Mouse (Mus musculus): ENCODE results near the gene Ankrd63. TPM values are rescaled to one million over a fixed set of nuclear protein-coding genes. Genes with fewer than 3 reads are reported as not detected.
"Not testable (repeated sequence)": the region's sequence is repeated elsewhere in the genome, so short reads cannot be mapped to it uniquely, and the experiment has no call there.

Gene Ankrd63
- polyA plus RNA-seq, 1 experiment = not detected

DNA sequence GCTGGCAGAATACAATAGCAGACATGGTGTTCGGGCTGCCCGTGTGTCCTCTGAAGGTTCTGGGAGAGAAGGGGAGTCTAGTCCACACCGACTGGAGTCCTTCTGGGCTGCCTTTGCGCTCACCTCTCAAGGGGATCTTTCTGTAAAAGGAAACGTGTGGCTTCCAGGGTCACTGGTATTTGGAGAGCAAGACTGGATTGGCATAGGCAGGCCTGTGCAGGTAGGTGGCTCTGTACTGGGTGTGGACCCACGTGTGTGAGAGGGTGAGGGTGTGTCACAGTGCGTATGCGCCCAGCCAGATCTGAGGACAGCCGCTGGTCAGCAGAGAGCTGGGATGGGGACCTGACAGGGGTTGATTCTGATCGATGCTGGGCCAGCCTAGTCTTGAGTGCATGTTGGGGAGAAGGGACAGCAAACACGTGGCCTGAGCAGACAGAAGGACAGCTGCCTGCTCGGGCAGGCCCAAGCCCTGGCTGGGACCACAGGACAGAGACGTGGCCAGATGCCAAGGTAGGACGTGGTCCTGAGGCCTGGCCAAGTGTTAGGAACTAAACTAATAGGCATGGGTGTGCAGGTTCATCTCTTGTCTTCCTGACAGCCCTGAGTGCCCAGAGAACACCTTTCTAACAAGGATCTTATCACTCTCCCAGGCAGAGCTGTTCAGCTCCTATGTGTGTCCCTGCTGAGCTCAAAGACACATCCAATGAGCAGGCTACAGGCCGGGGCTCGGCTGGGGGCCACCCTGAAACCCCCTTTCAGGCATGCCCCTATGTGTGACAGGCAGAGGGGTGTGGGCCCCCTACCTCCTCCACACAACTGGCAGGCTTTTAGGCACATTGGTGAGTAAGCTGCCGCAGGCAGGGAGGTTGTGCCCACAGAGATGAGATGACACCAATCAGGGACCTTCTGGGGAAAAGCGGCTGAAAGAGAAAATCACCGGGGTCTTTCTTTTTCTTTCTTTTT lies 39.7 kb downstream of the Ankrd63 start:
- peaks cover 6% of the 10 kb centered on the region for H3K4me1 ChIP-seq (ENCODE audit: control insufficient read depth, insufficient read depth, low read length)
- no peak overlapping the region for H3K27ac ChIP-seq (ENCODE audit: insufficient read depth, low read depth, low read length)

DNA sequence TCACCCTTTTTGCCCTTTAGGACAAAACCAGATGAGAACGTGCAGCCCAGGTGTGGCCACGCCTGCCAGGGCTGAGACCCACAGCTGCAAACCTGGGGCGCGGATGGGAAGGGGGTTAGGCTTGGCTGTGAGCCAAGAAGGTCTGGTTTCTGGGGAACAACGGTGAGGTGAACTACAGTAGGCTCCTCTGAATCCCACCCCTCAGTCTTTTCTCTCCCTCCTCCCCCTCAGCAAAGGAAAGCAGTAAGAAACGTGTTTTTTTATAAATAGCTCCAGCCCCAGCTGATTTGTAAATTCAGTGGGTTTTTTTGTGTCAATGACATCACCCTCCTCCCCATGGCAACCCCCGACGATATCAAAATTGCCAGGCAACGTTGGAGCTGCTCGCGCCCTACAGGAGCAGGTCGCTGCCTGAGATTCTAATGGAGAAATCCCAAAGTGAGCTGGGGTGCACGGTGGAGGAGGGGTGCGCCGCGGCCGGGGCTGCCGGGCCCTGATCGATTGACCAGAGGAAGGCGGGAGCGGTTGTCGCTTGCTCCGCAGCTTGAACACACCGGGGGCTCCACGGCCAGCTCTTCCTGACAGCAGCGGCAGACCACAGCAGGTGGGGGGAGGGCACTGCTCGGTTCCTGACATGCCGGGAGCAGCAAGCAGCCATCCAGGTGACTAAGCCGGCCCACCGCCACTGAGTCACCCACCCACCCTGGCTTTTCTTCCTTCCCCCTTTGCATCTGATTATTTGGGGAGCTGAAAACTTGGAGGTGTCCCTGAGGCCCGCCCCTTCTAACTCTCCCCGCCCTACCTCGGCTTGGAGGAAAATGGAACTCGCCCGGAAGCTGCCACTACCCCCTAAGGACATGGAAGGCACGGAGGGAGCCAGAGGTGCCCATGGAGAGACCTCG lies 40.6 kb downstream of the Ankrd63 start, which contains the start of gene Pak6:
Gene Pak6, plus strand, starts transcription at position 402 of the 902 bp plus-strand sequence.
- H3K27ac ChIP-seq (ENCODE audit: insufficient read depth, low read depth, low read length) = no peak within 1 kb of the TSS
- TF ChIP-seq CTCF (IDR thresholded peaks at IDR 0.05; ENCODE audit: low read depth, low read length) = no peak
- TF ChIP-seq POLR2A (IDR thresholded peaks at IDR 0.05; ENCODE audit: borderline replicate concordance, low read depth, low read length) = no peak
- peaks cover 10% of the 10 kb centered on the region for H3K4me1 ChIP-seq (ENCODE audit: control insufficient read depth, insufficient read depth, low read length)
- H3K4me3 ChIP-seq (ENCODE audit: insufficient read depth, low read length) = peak within 1 kb of the TSS; percentile 44

More for the DNA sequence above, 39.7 kb downstream of the Ankrd63 start:
- TF ChIP-seq CTCF (IDR thresholded peaks at IDR 0.05; ENCODE audit: low read depth, low read length) (no peak), POLR2A (IDR thresholded peaks at IDR 0.05; ENCODE audit: borderline replicate concordance, low read depth, low read length) (no peak)
- H3K4me3 ChIP-seq (ENCODE audit: insufficient read depth, low read length) = peak overlapping the region; percentile 44; the same call in 1 of the 2 replicates

DNA sequence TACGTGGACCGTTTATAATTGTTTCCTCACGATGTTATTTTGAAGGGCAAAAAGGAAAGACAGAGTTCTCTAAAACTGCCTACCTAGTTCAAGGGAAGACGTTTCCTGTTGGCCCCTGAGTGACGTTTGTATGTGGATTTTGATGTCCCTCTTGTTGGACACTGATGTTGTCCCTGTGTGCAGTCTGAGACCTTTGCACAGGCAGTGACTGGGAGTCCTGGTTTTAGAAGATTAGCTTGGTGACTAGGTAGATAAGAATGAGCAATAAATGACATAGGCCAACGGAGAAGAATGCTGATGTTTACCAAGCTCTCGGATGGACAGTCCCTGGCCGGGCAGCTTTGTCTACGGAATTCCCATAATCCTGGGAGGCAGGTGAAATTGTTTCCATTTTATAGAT lies 41.9 kb downstream of the Ankrd63 start:
- no peak overlapping the region for H3K27ac ChIP-seq (ENCODE audit: insufficient read depth, low read depth, low read length)
- peaks cover 10% of the 10 kb centered on the region for H3K4me1 ChIP-seq (ENCODE audit: control insufficient read depth, insufficient read depth, low read length)
- H3K4me3 ChIP-seq (ENCODE audit: insufficient read depth, low read length) = no peak overlapping the region
- TF ChIP-seq POLR2A (IDR thresholded peaks at IDR 0.05; ENCODE audit: borderline replicate concordance, low read depth, low read length) = no peak
- TF ChIP-seq CTCF (IDR thresholded peaks at IDR 0.05; ENCODE audit: low read depth, low read length) = no peak

DNA sequence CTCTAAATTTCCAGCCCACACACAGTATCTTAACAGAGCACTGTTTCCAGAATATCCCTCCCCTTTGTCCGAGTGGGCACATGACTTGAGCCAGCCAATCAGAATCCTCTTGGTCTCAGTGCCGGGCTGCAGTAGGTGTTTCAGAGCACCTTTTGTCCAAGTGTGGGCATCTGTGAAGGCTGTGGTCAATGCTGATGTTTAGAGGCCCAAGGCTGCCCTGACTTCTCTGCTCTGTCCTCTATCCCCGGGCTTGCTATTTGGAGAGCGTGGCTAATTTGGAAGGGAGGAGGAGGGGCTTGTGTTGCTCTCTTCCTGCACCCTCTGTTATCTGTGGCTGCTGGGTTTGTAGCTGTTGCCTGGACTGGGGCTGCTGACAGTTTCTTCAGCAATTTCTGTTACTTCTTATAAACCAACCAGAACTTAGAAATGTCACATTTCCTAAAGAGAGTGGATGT lies 43.7 kb downstream of the Ankrd63 start:
- H3K27ac ChIP-seq (ENCODE audit: insufficient read depth, low read depth, low read length) = no peak overlapping the region
- TF ChIP-seq POLR2A (IDR thresholded peaks at IDR 0.05; ENCODE audit: borderline replicate concordance, low read depth, low read length) (no peak), CTCF (IDR thresholded peaks at IDR 0.05; ENCODE audit: low read depth, low read length) (no peak)
- peaks cover 10% of the 10 kb centered on the region for H3K4me1 ChIP-seq (ENCODE audit: control insufficient read depth, insufficient read depth, low read length)
- peak overlapping the region; percentile 49 for H3K4me3 ChIP-seq (ENCODE audit: insufficient read depth, low read length)

- no peak for TF ChIP-seq POLR2A (IDR thresholded peaks at IDR 0.05; ENCODE audit: borderline replicate concordance, low read depth, low read length)
- TF ChIP-seq CTCF (IDR thresholded peaks at IDR 0.05; ENCODE audit: low read depth, low read length) = no peak
- Histone ChIP-seq H3K4me3 (ENCODE audit: insufficient read depth, low read length) (no peak overlapping the region), H3K4me1 (ENCODE audit: control insufficient read depth, insufficient read depth, low read length) (peaks cover 10% of the 10 kb centered on the region), H3K27ac (ENCODE audit: insufficient read depth, low read depth, low read length) (no peak overlapping the region)
Observed at GRCm38 (mm10) chr2:118659493-118659892, 44.3 kb downstream of the Ankrd63 start.

GRCm38 (mm10) chr2:118659077-118659476 lies 44.7 kb downstream of the Ankrd63 start:
- peaks cover 14% of the 10 kb centered on the region for H3K4me1 ChIP-seq (ENCODE audit: control insufficient read depth, insufficient read depth, low read length)

GRCm38 (mm10) chr2:118658457-118658856 lies 45.3 kb downstream of the Ankrd63 start:
- Histone ChIP-seq H3K4me1 (ENCODE audit: control insufficient read depth, insufficient read depth, low read length) (peaks cover 16% of the 10 kb centered on the region), H3K27ac (ENCODE audit: insufficient read depth, low read depth, low read length) (no peak overlapping the region)

More at GRCm38 (mm10) chr2:118659077-118659476, 44.7 kb downstream of the Ankrd63 start:
- H3K27ac ChIP-seq (ENCODE audit: insufficient read depth, low read depth, low read length) = no peak overlapping the region
- TF ChIP-seq POLR2A (IDR thresholded peaks at IDR 0.05; ENCODE audit: borderline replicate concordance, low read depth, low read length) (no peak), CTCF (IDR thresholded peaks at IDR 0.05; ENCODE audit: low read depth, low read length) (no peak)
- no peak overlapping the region for H3K4me3 ChIP-seq (ENCODE audit: insufficient read depth, low read length)

DNA sequence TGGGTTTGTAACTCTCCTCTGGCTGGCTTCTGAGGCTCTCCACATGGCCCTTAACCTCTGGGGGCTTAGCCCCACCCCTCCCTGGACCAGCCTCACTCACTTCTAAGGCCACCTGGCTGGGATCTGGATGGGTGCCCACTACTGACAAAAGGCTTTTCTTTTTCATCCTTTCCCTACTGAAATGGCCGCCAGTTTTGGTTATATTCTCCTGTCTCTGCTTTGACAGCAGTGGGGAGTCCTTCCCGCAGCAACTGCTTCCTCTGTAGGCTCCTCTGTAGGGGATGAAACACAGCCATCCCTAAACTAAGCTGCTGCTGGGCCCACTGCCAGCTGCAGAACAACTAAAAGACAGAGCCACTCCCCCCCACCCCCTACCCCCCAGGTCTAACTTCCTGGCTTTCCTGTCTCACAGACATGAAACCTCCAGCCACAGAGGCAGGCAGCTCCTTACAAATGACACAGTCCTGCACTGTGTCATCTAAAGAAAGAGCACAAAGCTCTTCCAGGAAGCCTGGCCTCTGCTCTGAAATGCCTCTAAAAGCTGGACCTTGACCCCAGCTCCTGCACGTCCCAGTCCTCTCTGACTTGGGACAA lies 47.0 kb downstream of the Ankrd63 start:
- TF ChIP-seq CTCF (IDR thresholded peaks at IDR 0.05; ENCODE audit: low read depth, low read length) (no peak), POLR2A (IDR thresholded peaks at IDR 0.05; ENCODE audit: borderline replicate concordance, low read depth, low read length) (no peak)
- Histone ChIP-seq H3K4me3 (ENCODE audit: insufficient read depth, low read length) (no peak overlapping the region), H3K4me1 (ENCODE audit: control insufficient read depth, insufficient read depth, low read length) (peaks cover 16% of the 10 kb centered on the region), H3K27ac (ENCODE audit: insufficient read depth, low read depth, low read length) (no peak overlapping the region)

More at GRCm38 (mm10) chr2:118658457-118658856, 45.3 kb downstream of the Ankrd63 start:
- H3K4me3 ChIP-seq (ENCODE audit: insufficient read depth, low read length) = no peak overlapping the region
- no peak for TF ChIP-seq POLR2A (IDR thresholded peaks at IDR 0.05; ENCODE audit: borderline replicate concordance, low read depth, low read length)
- no peak for TF ChIP-seq CTCF (IDR thresholded peaks at IDR 0.05; ENCODE audit: low read depth, low read length)

GRCm38 (mm10) chr2:118650697-118651096 lies 53.1 kb downstream of the Ankrd63 start:
- not testable (repeated sequence) for H3K4me3 ChIP-seq (ENCODE audit: insufficient read depth, low read length); H3K27ac ChIP-seq (ENCODE audit: insufficient read depth, low read depth, low read length); H3K4me1 ChIP-seq (ENCODE audit: control insufficient read depth, insufficient read depth, low read length)

Other genes with a start within 250 kb of the Ankrd63 start
- 252 and 297 TPM in 2 replicates for gene Srp14, start 224.3 kb downstream of the Ankrd63 start, polyA plus RNA-seq (2012; ENCODE audit: insufficient read depth, insufficient read length, missing spikeins)
- gene Bmf, start 154.3 kb downstream of the Ankrd63 start, polyA plus RNA-seq (2012; ENCODE audit: insufficient read depth, insufficient read length, missing spikeins) = 30.0 and 44.1 TPM in 2 replicates
- gene Bub1b, start 105.8 kb downstream of the Ankrd63 start, polyA plus RNA-seq (2012; ENCODE audit: insufficient read depth, insufficient read length, missing spikeins) = 43.3 and 49.9 TPM in 2 replicates
- not detected in 2 replicates for gene Pak6, start 40.7 kb downstream of the Ankrd63 start, polyA plus RNA-seq (2012; ENCODE audit: insufficient read depth, insufficient read length, missing spikeins)
- gene Plcb2, start 24.5 kb upstream of the Ankrd63 start, polyA plus RNA-seq (2012; ENCODE audit: insufficient read depth, insufficient read length, missing spikeins) = 41.1 and 53.8 TPM in 2 replicates
- gene Inafm2, start 41.8 kb upstream of the Ankrd63 start, polyA plus RNA-seq (2012; ENCODE audit: insufficient read depth, insufficient read length, missing spikeins) = 11.3 and 11.6 TPM in 2 replicates
- gene Ccdc9b, start 58.7 kb upstream of the Ankrd63 start, polyA plus RNA-seq (2012; ENCODE audit: insufficient read depth, insufficient read length, missing spikeins) = 0.23 TPM in 1 of 2 replicates, not detected in the other
- gene Phgr1, start 68.8 kb upstream of the Ankrd63 start, polyA plus RNA-seq (2012; ENCODE audit: insufficient read depth, insufficient read length, missing spikeins) = not detected in 2 replicates
- not detected in 2 replicates for gene Disp2, start 75.8 kb upstream of the Ankrd63 start, polyA plus RNA-seq (2012; ENCODE audit: insufficient read depth, insufficient read length, missing spikeins)
- 70.1 and 78.3 TPM in 2 replicates for gene Knstrn, start 110.0 kb upstream of the Ankrd63 start, polyA plus RNA-seq (2012; ENCODE audit: insufficient read depth, insufficient read length, missing spikeins)
- gene Ivd, start 158.0 kb upstream of the Ankrd63 start, polyA plus RNA-seq (2012; ENCODE audit: insufficient read depth, insufficient read length, missing spikeins) = 63.4 and 76.0 TPM in 2 replicates
- gene Bahd1, start 196.4 kb upstream of the Ankrd63 start, polyA plus RNA-seq (2012; ENCODE audit: insufficient read depth, insufficient read length, missing spikeins) = 22.3 and 28.2 TPM in 2 replicates
- gene Chst14, start 222.5 kb upstream of the Ankrd63 start, polyA plus RNA-seq (2012; ENCODE audit: insufficient read depth, insufficient read length, missing spikeins) = 20.4 and 21.3 TPM in 2 replicates